Mouse (Mus musculus) splenic B cell, adult 2 months (primary cell): ENCODE data around the gene Serpinb2.

ENCODE experiments used
- DNase-seq: peaks from one replicate; pipeline ENCODE4 v3.0.0-alpha.2; 2011; ENCODE audit warnings: low read depth, low spot score
- H3K27me3 ChIP-seq: 2 replicates; pipeline ENCODE4 v1.6.1; 2012; ENCODE audit warnings: mild to moderate bottlenecking, low read length, moderate library complexity, mixed read lengths; ENCODE audit not compliant: control insufficient read depth, poor library complexity, insufficient read depth, severe bottlenecking
- H3K36me3 ChIP-seq: 2 replicates; pipeline ENCODE4 v1.6.1; 2012; ENCODE audit warnings: mild to moderate bottlenecking, low read length, moderate library complexity, mixed read lengths; ENCODE audit not compliant: control insufficient read depth, poor library complexity, insufficient read depth, severe bottlenecking

The Serpinb2 gene

DNA sequence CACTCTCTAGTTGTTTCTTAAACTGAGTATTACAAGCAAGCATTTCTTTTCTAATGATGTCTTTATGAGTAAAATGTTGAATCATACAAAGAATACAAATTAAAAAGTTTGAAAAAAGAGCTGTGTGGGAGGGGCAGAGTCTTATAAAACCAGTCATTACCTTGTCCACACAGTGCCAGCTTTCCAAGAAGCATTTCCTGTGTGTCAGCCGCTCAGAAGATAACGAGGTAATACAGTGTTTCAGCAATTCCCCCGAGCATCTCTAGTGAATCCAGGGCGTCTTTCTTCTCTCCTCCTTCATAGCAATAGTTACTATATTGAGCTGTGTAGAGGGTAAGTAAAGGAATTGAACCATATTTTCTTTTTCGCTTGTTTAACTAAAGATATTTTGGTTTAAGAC, at the start of gene Serpinb2:
Serpinb2 (plus strand) TSS at position 172 of the 400 bp plus-strand sequence.
- no peaks in the 10 kb centered on the region for H3K36me3 ChIP-seq
- no peaks in the 10 kb centered on the region; the same call in 1 of the 2 replicates for H3K27me3 ChIP-seq
- DNase-seq = no peak

GRCm38 (mm10) chr1:107479909-107480308, 31.3 kb upstream of the Serpinb2 start:
- no peaks in the 10 kb centered on the region for H3K27me3 ChIP-seq
- peak; percentile 47 for DNase-seq
- no peaks in the 10 kb centered on the region for H3K36me3 ChIP-seq

GRCm38 (mm10) chr1:107481452-107481851, 29.8 kb upstream of the Serpinb2 start:
- H3K27me3 ChIP-seq = no peaks in the 10 kb centered on the region
- no peaks in the 10 kb centered on the region for H3K36me3 ChIP-seq
- peak; percentile 87 for DNase-seq

GRCm38 (mm10) chr1:107489577-107489976, 21.6 kb upstream of the Serpinb2 start:
- no peaks in the 10 kb centered on the region for H3K36me3 ChIP-seq
- no peak for DNase-seq
- no peaks in the 10 kb centered on the region; the same call in 1 of the 2 replicates for H3K27me3 ChIP-seq

- H3K27me3 ChIP-seq = no peaks in the 10 kb centered on the region
- DNase-seq = no peak
- H3K36me3 ChIP-seq = no peaks in the 10 kb centered on the region
Measured at GRCm38 (mm10) chr1:107496789-107497188, 14.4 kb upstream of the Serpinb2 start.

- Histone ChIP-seq H3K36me3 (no peaks in the 10 kb centered on the region), H3K27me3 (no peaks in the 10 kb centered on the region; the same call in 1 of the 2 replicates)
- no peak for DNase-seq
Measured at GRCm38 (mm10) chr1:107502025-107502424, 9.2 kb upstream of the Serpinb2 start.

- no peaks in the 10 kb centered on the region for H3K36me3 ChIP-seq
- H3K27me3 ChIP-seq = no peaks in the 10 kb centered on the region; the same call in 1 of the 2 replicates
- no peak for DNase-seq
Measured at GRCm38 (mm10) chr1:107503294-107503693, 7.9 kb upstream of the Serpinb2 start.

DNA sequence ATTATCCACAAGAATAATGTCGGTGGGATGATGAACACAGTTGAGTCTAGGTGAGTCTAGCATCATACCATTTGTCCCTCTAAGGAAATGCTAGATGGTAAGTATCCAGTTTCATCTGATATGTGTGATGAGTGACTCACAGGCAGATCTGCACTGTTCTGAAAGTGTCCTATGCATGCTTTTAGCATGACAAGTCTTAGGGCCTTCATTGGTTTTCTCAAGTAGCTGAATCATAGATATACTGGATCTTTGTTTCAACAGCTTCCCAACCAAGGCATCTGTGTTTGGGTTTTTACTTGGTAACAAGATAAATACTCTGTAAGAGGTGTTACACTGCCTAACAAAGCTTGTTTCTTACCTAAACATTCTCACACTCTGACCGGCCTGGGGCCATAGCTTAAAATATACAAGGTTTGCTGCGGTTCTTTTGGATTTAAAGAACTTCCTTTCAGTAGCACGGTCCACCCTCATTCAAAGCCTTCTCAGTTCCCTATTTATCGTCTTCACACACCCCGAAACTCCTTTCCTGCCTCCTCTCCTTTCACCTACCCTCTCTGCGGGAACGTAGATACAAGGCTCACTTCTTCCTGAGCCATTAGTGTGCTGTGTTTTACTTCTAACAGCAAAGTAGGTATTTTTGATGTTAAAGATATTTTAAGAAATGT, 5.2 kb upstream of the Serpinb2 start:
- Histone ChIP-seq H3K36me3 (no peaks in the 10 kb centered on the region), H3K27me3 (no peaks in the 10 kb centered on the region; the same call in 1 of the 2 replicates)
- no peak for DNase-seq

GRCm38 (mm10) chr1:107512194-107513138, 1.2 kb downstream of the Serpinb2 start:
- no peak for DNase-seq
- H3K36me3 ChIP-seq = no peaks in the 10 kb centered on the region

GRCm38 (mm10) chr1:107513530-107513929, 2.3 kb downstream of the Serpinb2 start:
- no peak for DNase-seq
- Histone ChIP-seq H3K36me3 (no peaks in the 10 kb centered on the region), H3K27me3 (no peaks in the 10 kb centered on the region)

More at GRCm38 (mm10) chr1:107512194-107513138, 1.2 kb downstream of the Serpinb2 start:
- H3K27me3 ChIP-seq = no peaks in the 10 kb centered on the region

GRCm38 (mm10) chr1:107515839-107516498, 4.7 kb downstream of the Serpinb2 start:
- no peak for DNase-seq
- Histone ChIP-seq H3K27me3 (no peaks in the 10 kb centered on the region), H3K36me3 (no peaks in the 10 kb centered on the region)

GRCm38 (mm10) chr1:107525592-107525991, 14.4 kb downstream of the Serpinb2 start:
- H3K27me3 ChIP-seq = no peaks in the 10 kb centered on the region
- H3K36me3 ChIP-seq = no peaks in the 10 kb centered on the region
- no peak for DNase-seq

DNA sequence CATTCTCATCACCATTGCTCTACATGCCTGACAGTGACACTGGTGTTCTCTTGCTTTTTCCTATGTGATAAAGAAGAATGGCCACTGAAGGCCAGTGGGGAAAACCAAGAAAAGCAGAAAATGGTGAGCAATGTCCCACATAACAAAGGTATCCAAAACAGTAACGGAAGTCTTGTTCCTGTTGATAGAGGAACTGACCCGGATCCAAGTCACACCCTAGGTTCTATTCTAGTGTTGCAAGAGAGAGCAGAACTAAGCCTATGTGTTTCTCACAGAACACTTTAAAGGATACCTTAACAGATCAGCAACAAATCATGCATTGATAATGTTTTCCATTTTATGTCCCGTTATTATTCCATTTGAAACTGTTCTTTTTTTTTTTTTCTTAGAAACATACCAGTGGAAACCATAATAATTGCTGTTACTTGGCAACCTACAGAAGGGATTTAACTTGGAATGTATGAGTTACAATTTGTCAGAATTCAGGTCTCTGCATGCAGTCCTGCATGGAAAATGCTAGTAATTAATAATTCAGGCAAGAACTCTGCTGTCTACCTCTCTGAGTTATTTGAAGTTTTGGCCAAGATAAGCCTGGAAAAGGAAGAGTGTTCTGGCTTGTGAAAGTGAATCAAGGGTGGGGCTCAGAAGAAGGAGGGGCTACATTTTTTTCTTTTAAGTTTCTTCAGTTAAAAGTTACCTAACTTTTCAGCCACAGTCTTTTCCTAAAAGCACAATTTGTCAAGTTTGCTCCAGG, 17.3 kb downstream of the Serpinb2 start:
- Histone ChIP-seq H3K36me3 (no peaks in the 10 kb centered on the region), H3K27me3 (no peaks in the 10 kb centered on the region)
- no peak for DNase-seq

- DNase-seq = no peak
Measured at GRCm38 (mm10) chr1:107529365-107530052, 18.3 kb downstream of the Serpinb2 start.

More at GRCm38 (mm10) chr1:107529365-107530052, 18.3 kb downstream of the Serpinb2 start:
- Histone ChIP-seq H3K36me3 (no peaks in the 10 kb centered on the region), H3K27me3 (no peaks in the 10 kb centered on the region)
